Mouse (Mus musculus) small intestine, adult 2 months (tissue): Measurements from ENCODE around the gene Erp44.

Experiments used
- CTCF ChIP-seq: fragments of 200-500 bp; IDR thresholded peaks from 2 replicates; pipeline ENCODE4 v1.5.1; 2012; ENCODE audit warnings: low read depth, mild to moderate bottlenecking, control low read depth, inconsistent platforms, low read length, moderate library complexity, mixed read lengths; ENCODE audit not compliant: insufficient replicate concordance, insufficient read length; ENCODE audit errors: extremely low read depth
- POLR2A ChIP-seq: fragments of 200-500 bp; IDR thresholded peaks from 2 replicates; pipeline ENCODE4 v1.6.1; 2012; ENCODE audit warnings: low read depth, mild to moderate bottlenecking, control low read depth, inconsistent platforms, low read length, moderate library complexity

GRCm38 (mm10) chr4:48322095-48322494, 42.7 kb upstream of the Erp44 start:
- TF ChIP-seq POLR2A: no peak
- no peak for TF ChIP-seq CTCF
